Mouse (Mus musculus) hindbrain, embryonic 11.5 days (tissue): Measurements from ENCODE around the gene Pygo2. TPM values are rescaled to one million over a fixed set of nuclear protein-coding genes. Genes with fewer than 3 reads are reported as not detected.

Experiments
- ATAC-seq: fragments of 200-750 bp; cut with Nextera tagmentation; 2 replicates; pipeline ENCODE4 v1.8.0; 2017; ENCODE audit warnings: mild to moderate bottlenecking, moderate TSS enrichment, moderate library complexity; ENCODE audit not compliant: low FRiP score
- DNase-seq: peaks from one replicate; pipeline ENCODE4 v3.0.0-alpha.2; 2015; ENCODE audit warnings: low spot score
- H3K27ac ChIP-seq: fragments of 300-500 bp; sonication (generic); 2 replicates; pipeline ENCODE4 v1.5.1; 2014; ENCODE audit warnings: mild to moderate bottlenecking, low read depth, low read length
- H3K27me3 ChIP-seq: fragments of 300-500 bp; sonication (generic); 2 replicates; pipeline ENCODE4 v1.6.1; 2014; ENCODE audit warnings: mild to moderate bottlenecking, low read length, moderate library complexity, mixed read lengths; ENCODE audit not compliant: control insufficient read depth, insufficient read depth
- H3K36me3 ChIP-seq: fragments of 300-500 bp; sonication (generic); 2 replicates; pipeline ENCODE4 v1.6.1; 2014; ENCODE audit warnings: mild to moderate bottlenecking, low read length, moderate library complexity, mixed read lengths; ENCODE audit not compliant: control insufficient read depth, insufficient read depth
- H3K4me1 ChIP-seq: fragments of 300-500 bp; sonication (generic); replicated peaks from 2 replicates; pipeline ENCODE4 v1.6.1; 2014; ENCODE audit warnings: low read length, mixed read lengths; ENCODE audit not compliant: control insufficient read depth, insufficient read depth
- H3K4me2 ChIP-seq: fragments of 300-500 bp; sonication (generic); replicated peaks from 2 replicates; pipeline ENCODE4 v1.6.1; 2014; ENCODE audit warnings: mild to moderate bottlenecking, low read depth, low read length
- H3K4me3 ChIP-seq: fragments of 300-500 bp; sonication (generic); 2 replicates; pipeline ENCODE4 v1.5.1; 2014; ENCODE audit warnings: low read depth, low read length
- H3K9ac ChIP-seq: fragments of 300-500 bp; sonication (generic); 2 replicates; pipeline ENCODE4 v1.6.1; 2014; ENCODE audit warnings: low read depth, low read length
- H3K9me3 ChIP-seq: fragments of 300-500 bp; sonication (generic); 2 replicates; pipeline ENCODE4 v1.6.1; 2016; ENCODE audit warnings: low read length; ENCODE audit not compliant: control insufficient read depth
- WGBS: fragments of 180-500 bp; shearing (Covaris S2); extraction: QIAGEN DNeasy Blood & Tissue Kit; methylation state at CpG from one replicate; pipeline ENCODE4 v1.1.7; 2014; 5-methylcytosine and 5-hydroxymethylcytosine counted together
- polyA plus RNA-seq: library from polyadenylated mRNA; unstranded; fragments of >200 nt; fragmentation: Nextera tagmentation; extraction: Ambion mirVana; gene quantifications from 2 replicates; pipeline ENCODE4 v1.2.1, GENCODE M21; 2014

Gene Pygo2
- polyA plus RNA-seq, 1 experiment from 2014 or later = 45.0 TPM

- H3K27me3 ChIP-seq = no peaks in the 10 kb centered on the region
- H3K9me3 ChIP-seq = no peaks in the 10 kb centered on the region
- H3K36me3 ChIP-seq = no peaks in the 10 kb centered on the region
- H3K4me2 ChIP-seq = no peak overlapping the region
- whole genome bisulfite sequencing = 43% methylated on average over 10 of the region's 11 CpGs
- ATAC-seq (no peak), DNase-seq (no peak)
- no peak overlapping the region for H3K9ac ChIP-seq
- no peaks in the 10 kb centered on the region for H3K4me1 ChIP-seq
- H3K4me3 ChIP-seq = no peak overlapping the region
- no peak overlapping the region for H3K27ac ChIP-seq
Observed at GRCm38 (mm10) chr3:89385451-89385850, 44.6 kb upstream of the Pygo2 start.

DNA sequence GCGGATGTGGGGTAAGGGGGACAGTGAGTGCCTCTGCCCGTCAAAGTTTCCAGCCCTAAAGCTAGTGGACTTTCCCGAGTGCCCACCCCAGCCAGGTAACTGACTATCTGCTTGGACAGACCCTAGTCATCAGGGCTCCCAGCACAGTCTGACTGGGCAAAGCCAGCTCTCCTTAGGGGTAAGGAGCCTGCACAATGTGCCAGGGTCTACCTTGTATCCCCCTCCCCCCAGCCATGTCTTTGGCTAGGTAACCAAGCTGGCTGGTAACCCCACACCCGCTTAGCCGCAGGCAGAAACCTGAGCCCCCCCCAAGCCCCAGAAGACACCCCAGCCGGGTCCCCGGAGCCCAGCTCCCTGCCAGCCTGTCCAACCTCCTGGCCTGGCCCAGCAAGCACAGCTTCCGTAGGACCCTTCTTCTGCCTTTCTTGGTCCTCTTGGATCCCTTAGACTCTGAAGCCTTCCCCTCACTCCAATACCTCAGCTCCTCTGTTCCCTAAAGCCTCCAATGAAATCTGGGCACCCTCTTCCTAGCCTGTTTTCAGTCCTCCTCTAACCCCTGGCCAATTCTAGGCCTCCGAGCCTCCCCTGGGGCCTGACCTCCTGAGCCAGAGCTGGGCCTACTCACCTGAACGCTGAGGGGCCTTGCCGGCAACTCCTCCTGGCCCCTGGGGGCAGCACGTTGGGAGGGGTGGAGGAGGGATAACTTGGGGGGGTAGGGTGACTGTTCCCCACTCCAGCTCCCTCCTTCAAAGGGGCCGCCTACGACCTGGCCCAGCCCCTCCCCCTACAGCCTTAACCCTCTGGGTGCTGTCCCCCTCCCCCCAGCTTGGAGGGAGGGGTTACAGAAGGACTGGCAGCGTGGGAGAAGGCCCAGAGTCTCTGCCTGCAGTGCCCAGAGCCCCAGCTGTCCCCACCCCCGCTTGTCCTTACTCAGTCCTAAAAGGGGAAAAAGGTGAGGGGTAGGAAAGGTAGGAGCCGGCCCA lies 43.3 kb upstream of the Pygo2 start:
- peaks cover 11% of the 10 kb centered on the region; the same call in 1 of the 2 replicates for H3K4me1 ChIP-seq
- no peak for ATAC-seq

DNA sequence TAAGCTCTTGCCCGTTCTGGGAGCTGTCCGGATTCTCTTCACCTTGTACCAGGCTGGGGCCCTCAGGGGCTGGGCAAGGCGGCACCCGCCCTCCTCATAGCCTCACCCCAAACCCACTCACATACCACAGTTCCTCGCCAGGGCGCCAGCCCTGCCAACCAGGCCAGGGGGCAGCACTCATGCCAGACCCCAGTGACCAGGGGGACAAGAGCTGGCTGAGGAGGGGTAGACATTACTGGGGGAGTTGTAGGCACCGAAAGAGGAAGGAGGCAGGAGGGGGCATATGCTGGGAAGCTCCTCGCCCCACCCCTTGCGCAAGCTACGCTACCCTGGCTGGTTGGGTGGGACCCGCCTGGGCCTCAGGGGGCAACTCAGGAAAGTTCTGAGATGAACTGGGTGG lies 42.4 kb upstream of the Pygo2 start:
- Histone ChIP-seq H3K9ac (no peak overlapping the region), H3K4me1 (peaks cover 16% of the 10 kb centered on the region), H3K4me3 (no peak overlapping the region), H3K27ac (no peak overlapping the region), H3K4me2 (no peak overlapping the region), H3K36me3 (no peaks in the 10 kb centered on the region), H3K9me3 (no peaks in the 10 kb centered on the region), H3K27me3 (peaks cover 6% of the 10 kb centered on the region)
- WGBS = 74% methylated on average over 11 of the region's 11 CpGs
- no peak for ATAC-seq
- DNase-seq = no peak

More for the DNA sequence above, 43.3 kb upstream of the Pygo2 start:
- no peak overlapping the region for H3K4me2 ChIP-seq
- no peaks in the 10 kb centered on the region for H3K27me3 ChIP-seq
- H3K9ac ChIP-seq = no peak overlapping the region
- no peak overlapping the region for H3K4me3 ChIP-seq
- DNase-seq = no peak
- H3K27ac ChIP-seq = no peak overlapping the region
- no peaks in the 10 kb centered on the region for H3K36me3 ChIP-seq
- H3K9me3 ChIP-seq = no peaks in the 10 kb centered on the region
- WGBS = 52% methylated on average over 17 of the region's 17 CpGs

DNA sequence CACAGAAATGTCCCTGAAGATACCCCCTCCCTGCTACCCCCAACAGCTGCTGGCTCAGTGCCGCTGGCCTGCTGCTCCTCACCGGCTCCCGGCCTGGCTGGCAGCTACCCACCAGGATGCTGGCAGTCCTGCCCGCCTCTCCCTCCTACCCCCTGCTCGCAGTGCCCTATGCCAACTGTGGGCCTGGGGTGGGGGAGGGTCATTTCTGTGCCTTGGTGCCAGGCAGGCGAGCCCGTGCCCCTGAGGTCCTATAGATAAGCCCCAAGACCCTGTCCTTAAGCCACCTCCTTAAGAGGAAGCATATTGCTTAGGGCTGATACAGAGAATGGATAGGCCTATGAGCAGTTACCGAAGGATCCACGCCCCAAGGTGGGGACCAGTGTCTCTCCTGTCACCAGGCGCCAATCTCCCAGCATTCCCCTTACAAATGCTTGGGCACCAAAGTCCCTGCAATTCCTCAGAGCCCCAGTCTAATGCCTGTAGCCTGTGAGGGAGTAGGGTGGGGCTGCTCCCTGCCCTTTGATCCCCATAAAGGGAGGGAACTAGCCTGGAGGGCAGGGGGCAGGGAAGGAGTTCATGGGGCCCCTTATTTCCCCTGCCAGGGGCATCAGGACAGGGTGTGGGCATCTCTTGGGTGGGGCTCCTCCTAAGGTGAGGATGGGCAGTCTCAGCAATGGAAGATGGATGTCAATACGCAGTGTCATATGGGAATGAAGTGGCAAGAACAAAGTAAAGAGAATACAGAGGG lies 41.7 kb upstream of the Pygo2 start:
- no peak overlapping the region for H3K4me3 ChIP-seq
- no peak overlapping the region; the same call in 1 of the 2 replicates for H3K4me2 ChIP-seq
- DNase-seq = no peak
- no peak overlapping the region for H3K9ac ChIP-seq
- peaks cover 20% of the 10 kb centered on the region for H3K4me1 ChIP-seq
- H3K27me3 ChIP-seq = peaks cover 7% of the 10 kb centered on the region
- no peak for ATAC-seq
- H3K36me3 ChIP-seq = no peaks in the 10 kb centered on the region
- 78% methylated on average over 10 of the region's 11 CpGs for WGBS
- H3K27ac ChIP-seq = no peak overlapping the region
- H3K9me3 ChIP-seq = no peaks in the 10 kb centered on the region

DNA sequence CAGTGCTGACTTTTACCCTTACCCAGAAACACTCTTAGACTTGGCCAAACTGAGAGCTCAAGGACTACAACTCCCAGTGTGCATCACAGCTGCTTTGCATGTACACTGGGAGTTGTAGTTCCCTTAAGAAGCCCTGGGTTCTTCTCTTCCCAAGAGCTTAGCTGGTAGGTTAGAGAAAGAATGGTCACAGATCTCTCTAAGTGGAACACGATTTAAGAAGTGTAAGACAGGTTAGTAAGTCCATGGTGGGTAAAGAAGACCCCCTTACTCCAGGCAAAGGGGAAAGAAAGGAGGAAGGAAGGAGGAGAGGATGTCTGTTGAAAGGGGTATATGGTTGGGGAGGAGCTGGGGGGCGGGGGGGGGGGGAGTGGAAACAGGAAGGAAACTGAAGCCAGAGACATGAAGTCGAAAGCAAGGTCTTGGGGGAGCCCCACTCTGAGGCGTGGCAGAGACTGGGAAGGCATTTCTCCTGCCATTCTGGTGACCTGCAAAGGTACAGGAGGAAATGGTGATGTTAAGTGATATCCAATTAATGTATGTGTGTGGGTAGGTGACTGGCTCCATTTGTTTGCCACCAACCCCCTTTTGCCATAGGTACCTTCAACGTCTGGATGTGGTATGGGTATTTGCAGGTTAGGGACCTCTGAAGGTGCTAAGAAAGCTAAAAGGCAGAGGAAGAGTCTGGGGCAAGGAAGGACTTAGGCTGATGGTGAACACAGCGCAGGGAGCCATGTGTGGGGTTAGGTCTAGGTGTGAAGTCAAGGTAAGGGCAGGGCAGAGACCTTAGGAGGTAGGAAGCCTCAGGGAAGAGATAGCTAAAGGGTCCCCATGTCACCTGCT lies 40.9 kb upstream of the Pygo2 start:
- Histone ChIP-seq H3K9me3 (no peaks in the 10 kb centered on the region), H3K36me3 (no peaks in the 10 kb centered on the region), H3K4me1 (peaks cover 20% of the 10 kb centered on the region), H3K27ac (no peak overlapping the region), H3K27me3 (peaks cover 7% of the 10 kb centered on the region), H3K9ac (no peak overlapping the region), H3K4me3 (no peak overlapping the region), H3K4me2 (no peak overlapping the region)
- ATAC-seq = no peak
- WGBS = 74% methylated on average over 5 of the region's 6 CpGs
- DNase-seq = peak; percentile 41

DNA sequence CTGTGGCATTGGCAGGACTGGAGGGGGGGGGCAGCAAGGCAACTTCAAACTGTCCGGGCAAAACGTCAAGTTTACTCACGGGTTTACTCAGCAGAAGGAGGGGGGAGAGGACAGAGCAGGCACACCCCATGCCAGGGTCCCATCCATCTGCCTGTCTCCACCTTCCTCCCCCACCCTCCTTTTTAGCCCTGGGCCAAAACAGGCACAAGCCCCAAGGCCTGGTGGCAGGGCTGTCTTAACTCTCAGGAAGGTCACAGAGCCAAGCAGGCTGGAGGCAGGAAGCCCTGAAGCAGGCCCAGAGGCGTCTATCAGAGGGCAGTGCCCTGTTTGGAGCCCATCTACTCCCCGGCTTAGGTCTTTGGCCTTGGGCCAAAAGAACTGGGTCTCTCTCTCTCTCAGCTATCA lies 39.9 kb upstream of the Pygo2 start:
- 56% methylated on average over 5 of the region's 5 CpGs for WGBS
- no peak overlapping the region for H3K4me3 ChIP-seq

GRCm38 (mm10) chr3:89390699-89391662 lies 39.0 kb upstream of the Pygo2 start:
- Histone ChIP-seq H3K9me3 (no peaks in the 10 kb centered on the region), H3K4me2 (peak overlapping the region; percentile 97), H3K27me3 (peaks cover 13% of the 10 kb centered on the region), H3K27ac (no peak overlapping the region), H3K9ac (peak overlapping the region; percentile 55), H3K4me1 (peaks cover 25% of the 10 kb centered on the region), H3K36me3 (no peaks in the 10 kb centered on the region), H3K4me3 (peak overlapping the region; percentile 47)
- peak; percentile 14 for DNase-seq
- ATAC-seq = no peak
- WGBS = 12% methylated on average over 19 of the region's 19 CpGs

More for the DNA sequence above, 39.9 kb upstream of the Pygo2 start:
- H3K27me3 ChIP-seq = peaks cover 7% of the 10 kb centered on the region
- no peak for DNase-seq
- no peaks in the 10 kb centered on the region for H3K36me3 ChIP-seq
- H3K4me1 ChIP-seq = peaks cover 25% of the 10 kb centered on the region
- no peak overlapping the region for H3K27ac ChIP-seq
- H3K4me2 ChIP-seq = no peak overlapping the region
- no peak overlapping the region for H3K9ac ChIP-seq
- ATAC-seq = no peak
- H3K9me3 ChIP-seq = no peaks in the 10 kb centered on the region
